Mouse (Mus musculus) spleen, adult 18-20 months (tissue): ENCODE results near the gene 4933412E24Rik.

ENCODE experiments used
- DNase-seq, 2 experiments: peaks; one replicate each; pipeline ENCODE4 v3.0.0; 2022; ENCODE audit warnings: mixed read lengths in 2 of 2

The 4933412E24Rik gene

DNA sequence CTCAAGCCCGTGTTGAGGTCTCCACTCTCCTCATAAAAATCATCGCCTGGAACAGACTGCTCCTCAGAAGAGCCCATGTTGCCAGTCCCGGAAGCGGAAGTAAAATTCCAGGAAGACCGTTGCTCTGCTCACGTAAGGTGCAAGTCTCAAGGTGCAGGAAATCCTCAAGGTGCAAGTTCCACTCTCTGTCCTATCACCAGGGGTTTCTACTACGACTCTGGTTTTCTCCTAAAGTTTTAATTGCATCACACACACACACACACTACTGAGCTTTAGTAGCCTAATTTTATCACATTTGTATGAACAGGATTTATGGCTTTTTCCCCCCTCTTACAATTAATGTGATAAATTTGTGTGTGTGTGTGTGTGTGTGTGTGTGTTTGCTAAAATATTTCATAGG lies at the start of gene 4933412E24Rik:
TSS of gene 4933412E24Rik (minus strand) at position 101 of the 400 bp plus-strand sequence.
- no peak for DNase-seq

DNA sequence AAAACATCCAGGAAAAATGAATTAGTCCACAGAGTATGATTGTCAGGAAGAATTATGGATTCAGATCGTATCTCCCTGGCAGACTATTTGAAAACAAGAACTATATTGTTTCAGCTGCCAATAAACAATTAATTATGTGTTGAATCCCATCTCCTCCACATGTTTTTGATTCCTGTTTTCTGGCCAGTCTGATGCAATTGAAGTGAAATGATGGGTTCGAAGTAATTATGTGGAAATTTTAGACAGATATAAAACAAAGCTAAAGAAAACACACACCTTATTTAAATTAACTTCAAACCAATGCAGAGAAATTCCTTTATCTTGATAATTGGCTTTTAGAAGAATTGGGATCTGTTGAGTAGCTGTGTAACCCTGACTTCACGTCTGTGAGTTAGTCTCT lies 14.3 kb upstream of the 4933412E24Rik start:
- no peak for DNase-seq

DNA sequence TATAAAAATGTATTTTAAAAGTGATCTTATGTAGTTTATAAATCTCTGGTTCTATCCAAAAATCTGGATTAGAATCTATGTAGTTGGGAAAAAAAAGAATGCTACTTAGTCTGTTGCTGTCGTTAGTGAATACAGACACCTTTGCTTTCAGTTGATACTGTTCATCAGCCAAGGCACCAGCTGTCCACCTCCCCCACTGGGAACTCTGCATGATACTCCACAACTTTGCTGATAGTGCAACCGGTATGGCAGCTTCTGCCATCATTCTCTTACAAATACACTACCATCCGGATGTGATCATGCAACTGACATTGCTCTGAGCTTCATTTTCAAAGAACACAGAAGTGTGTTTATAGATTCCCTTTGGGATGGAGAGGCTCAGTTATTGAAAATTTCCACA lies 4.8 kb upstream of the 4933412E24Rik start:
- no peak for DNase-seq

DNA sequence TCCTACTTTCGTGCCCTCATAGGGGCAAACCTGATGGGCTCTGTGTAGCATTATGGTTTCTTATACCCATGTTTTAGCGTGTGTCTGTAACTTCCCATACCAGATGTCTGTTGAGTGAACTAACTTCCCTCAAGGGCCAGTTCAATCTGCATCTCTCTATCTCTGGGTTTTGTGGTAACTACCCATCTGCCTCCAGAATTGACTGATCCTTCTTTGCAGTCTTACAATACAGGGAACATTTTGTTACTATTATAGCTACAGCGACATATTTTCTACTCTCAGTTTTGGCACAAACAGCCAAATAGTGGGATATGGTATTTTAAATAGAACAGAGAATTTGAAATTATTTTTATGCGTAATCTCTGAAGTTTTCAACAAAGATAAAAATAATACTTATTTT lies 6.2 kb downstream of the 4933412E24Rik start:
- DNase-seq = no peak

DNA sequence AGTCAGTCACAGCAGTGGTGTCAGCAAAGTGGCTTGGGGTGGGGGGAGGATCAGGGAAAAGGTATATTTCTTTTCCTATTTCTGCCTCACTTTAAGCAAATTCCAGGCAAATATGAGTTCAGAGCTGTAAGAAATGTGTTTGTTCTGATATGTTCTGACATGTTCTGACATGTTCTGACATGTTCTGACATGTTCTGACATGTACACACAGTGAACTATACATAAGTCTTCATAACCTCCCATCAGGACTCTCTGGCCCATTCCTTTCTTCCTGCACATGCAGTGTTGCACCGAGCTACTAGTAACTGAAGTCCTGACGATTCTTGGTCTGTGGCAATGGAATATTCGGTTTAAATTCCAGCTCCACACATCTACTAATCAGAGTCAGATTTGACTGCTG lies 6.8 kb downstream of the 4933412E24Rik start:
- no peak for DNase-seq

DNA sequence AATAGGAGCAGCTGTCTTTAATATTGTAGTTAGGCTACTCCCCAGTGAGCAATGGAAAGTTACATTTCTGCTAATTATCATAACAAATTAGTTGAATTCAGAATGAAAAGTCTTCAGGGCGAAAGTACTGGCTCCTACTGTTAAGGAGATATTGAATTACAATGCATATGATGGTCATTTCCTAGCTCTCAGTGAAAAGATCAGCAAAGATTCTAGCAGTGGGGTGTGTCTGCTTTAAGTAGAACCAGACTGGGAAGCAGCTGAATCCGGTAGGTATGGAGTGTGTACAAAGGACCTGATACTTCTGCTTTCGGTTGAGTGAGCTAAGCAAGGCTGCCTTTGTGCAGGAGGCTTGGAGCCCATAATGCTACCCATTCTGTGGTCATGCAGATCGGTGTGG lies 32.6 kb downstream of the 4933412E24Rik start:
- DNase-seq = no peak

DNA sequence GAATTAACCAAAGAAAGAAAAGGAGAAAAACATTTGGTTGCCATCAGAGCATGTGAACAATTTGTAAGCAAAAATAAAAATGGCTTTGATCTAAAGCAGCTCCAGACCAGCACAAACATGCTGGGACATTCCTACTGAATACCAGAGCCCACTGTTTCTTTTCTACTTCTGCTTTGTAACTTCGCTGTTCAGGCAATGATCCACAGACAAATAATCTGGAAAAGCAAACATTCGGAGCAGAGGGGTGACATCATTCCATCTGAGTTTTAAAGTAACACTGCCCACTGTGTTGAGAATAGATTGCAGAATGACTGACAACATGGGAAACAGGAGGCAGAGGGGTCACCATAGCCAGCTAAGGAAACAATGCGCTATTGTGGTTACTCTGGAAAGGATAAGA lies 41.1 kb downstream of the 4933412E24Rik start:
- no peak for DNase-seq

DNA sequence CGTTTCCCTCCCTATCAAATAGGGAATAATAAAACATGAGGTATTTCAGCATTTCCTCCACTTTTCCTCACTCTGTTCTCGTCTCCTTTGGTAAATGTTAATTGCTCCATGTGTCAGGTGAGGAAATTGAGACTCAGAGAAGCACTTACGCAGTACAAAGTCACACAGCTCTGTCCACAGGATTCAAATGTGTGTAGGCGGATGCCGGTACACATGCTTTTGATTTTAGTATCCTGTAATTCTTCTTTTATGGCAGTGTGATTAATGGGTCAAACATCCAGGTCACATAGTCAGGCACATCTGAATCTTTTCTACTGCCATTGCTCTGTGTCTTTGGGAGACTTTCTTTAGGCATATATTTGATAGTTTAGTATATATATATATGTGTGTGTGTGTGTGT lies 41.8 kb downstream of the 4933412E24Rik start:
- DNase-seq = no peak

DNA sequence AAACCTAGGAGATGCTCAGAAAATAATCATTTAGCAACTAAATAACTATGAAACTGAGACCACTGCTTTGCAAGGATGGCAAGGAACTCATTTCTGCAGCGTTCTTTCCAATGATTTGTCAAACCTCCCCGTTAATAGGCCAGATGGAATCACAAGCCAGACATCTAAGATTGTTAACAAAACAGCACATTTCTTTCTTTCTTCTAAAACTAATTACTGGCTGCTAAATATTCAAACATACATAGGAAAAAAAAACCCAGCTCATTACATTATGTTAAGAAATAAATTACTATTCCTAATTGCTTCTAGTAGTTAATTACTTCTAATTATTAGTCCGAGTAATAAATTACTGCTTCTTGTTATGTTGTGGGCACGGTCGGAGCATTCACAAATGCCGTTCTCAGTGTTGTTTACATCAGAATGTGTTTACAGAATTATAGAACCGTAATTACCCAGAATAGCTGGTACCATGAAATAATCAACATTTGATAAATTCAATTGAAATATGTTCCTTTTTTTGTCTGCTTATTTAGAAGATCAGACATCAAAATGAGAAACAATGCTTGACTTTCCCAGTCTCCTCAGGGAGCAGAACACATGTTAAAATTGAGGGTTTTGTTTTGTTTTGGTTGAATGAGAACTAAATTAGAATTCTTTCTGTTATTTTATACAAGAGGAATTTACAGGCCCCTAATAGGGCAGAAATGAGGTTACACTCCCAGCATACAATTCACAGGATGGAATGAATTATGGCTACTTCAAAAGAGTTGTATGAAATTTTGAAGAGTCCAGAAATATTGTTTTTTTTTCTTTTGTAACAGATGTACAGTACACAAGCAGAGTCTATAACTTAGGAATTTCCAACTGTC lies 42.5 kb downstream of the 4933412E24Rik start:
- DNase-seq = no peak
